Mouse (Mus musculus) effector memory CD4-positive, alpha-beta T cell, adult 7 months (primary cell): Measurements from ENCODE around the gene Actl9. TPM values are rescaled to one million over a fixed set of nuclear protein-coding genes. Genes with fewer than 3 reads are reported as not detected.

Experiments used
- polyA plus RNA-seq: library from polyadenylated mRNA; unstranded; fragments of 100-300 nt; shearing (Covaris generic); gene quantifications from one replicate; pipeline ENCODE4 v1.2.1, GENCODE M21; 2017

Actl9 gene
- not detected for polyA plus RNA-seq

GRCm38 (mm10) chr17:33432019-33432946 lies at the start of gene Actl9:
Gene Actl9 (plus strand): TSS chr17:33432896.

GRCm38 (mm10) chr17:33394182-33395034 lies 38.3 kb upstream of the Actl9 start, which contains the start of gene Zfp101:
Gene Zfp101 (minus strand): TSS chr17:33394641.

Other genes with a start within 250 kb of the Actl9 start
- not detected for gene Olfr239, start 241.6 kb upstream of the Actl9 start, polyA plus RNA-seq
- not detected for gene Olfr1564, start 211.2 kb upstream of the Actl9 start, polyA plus RNA-seq
- gene Zfp955a, start 177.8 kb upstream of the Actl9 start, polyA plus RNA-seq, result 8.4 TPM
- gene Olfr63, start 168.2 kb upstream of the Actl9 start, polyA plus RNA-seq, result not detected
- gene Zfp955b, start 143.4 kb upstream of the Actl9 start, polyA plus RNA-seq, result 3.2 TPM
- 7.6 TPM for gene Zfp81, start 74.0 kb upstream of the Actl9 start, polyA plus RNA-seq
- gene Zfp101, start 38.3 kb upstream of the Actl9 start, polyA plus RNA-seq, result 6.4 TPM
- gene Adamts10, start 91.3 kb downstream of the Actl9 start, polyA plus RNA-seq, result 104 TPM
- 198 TPM for gene Myo1f, start 122.8 kb downstream of the Actl9 start, polyA plus RNA-seq
- gene Zfp414, start 196.2 kb downstream of the Actl9 start, polyA plus RNA-seq, result 32.3 TPM
- gene Pram1, start 205.2 kb downstream of the Actl9 start, polyA plus RNA-seq, result 0.33 TPM